Mouse (Mus musculus) lung, adult 2 months (tissue): ENCODE measurements around the gene Gm49388.

Experiments
- CTCF ChIP-seq: fragments of 200-500 bp; IDR thresholded peaks from 2 replicates; pipeline ENCODE4 v1.5.1; 2011; ENCODE audit warnings: mild to moderate bottlenecking, low read length, control low read depth; ENCODE audit not compliant: insufficient read depth
- POLR2A ChIP-seq: fragments of 200-500 bp; IDR thresholded peaks from 2 replicates; pipeline ENCODE4 v1.6.1; 2011; ENCODE audit warnings: low read depth, mild to moderate bottlenecking, control low read depth, low read length, borderline replicate concordance; ENCODE audit errors: extremely low read depth

DNA sequence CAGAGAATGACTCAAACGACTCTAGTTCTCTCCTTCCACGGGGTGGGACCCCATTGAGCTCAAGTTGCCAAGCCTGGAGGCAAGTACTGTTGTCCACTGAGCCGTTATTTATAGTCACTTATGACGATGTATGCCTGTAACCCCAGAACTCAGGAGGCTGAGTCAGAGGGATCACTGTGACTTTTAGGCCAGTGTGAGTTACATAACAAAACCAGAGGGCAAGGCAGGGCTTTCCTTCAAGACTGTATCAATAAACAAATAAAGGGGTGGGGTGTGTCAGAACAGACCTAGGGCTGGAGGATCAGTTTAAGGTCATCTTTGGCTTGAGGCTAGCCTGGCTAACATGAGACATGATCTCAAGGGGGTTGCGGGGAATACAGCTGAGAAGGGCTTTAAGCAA lies 65.5 kb downstream of the Gm49388 start:
- TF ChIP-seq CTCF (no peak), POLR2A (no peak)
